Mouse (Mus musculus) G1E-ER4 (cell line): ENCODE measurements around the gene Brd3. TPM values are rescaled to one million over a fixed set of nuclear protein-coding genes. Genes with fewer than 3 reads are reported as not detected.

Source experiments
- GATA1 ChIP-seq: IDR thresholded peaks from one replicate; pipeline ENCODE4 v1.8.0; 2012; ENCODE audit warnings: low read length, inconsistent platforms
- polyA plus RNA-seq: library from polyadenylated mRNA; stranded (reverse); fragments of >175 nt; gene quantifications from 2 replicates; pipeline ENCODE4 v1.2.3, GENCODE M21; 2012

Brd3 gene
- 101 and 131 TPM in 2 replicates for polyA plus RNA-seq

DNA sequence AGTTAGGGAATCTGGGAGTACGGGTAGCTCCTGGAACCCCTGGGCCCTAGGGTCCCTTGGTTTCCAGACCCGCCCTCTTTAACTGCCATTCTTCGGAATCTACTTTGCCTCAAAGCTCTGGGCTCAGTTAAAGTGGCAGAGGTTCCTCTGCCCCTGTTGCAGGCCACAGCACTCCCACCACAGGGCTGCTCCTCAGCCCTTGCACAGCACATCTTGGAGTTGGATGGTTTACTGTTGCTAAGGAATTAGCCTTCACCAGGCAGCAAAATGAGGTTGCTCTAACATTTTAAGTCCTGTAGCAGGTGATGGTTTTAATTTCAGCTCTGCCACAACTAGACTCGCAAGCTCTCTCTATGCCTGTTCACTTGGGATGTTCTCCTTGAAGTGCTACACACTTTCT is at the start of gene Brd3:
Gene Brd3, minus strand, starts transcription at position 101 of the 400 bp plus-strand sequence.
- no peak for TF ChIP-seq GATA1

DNA sequence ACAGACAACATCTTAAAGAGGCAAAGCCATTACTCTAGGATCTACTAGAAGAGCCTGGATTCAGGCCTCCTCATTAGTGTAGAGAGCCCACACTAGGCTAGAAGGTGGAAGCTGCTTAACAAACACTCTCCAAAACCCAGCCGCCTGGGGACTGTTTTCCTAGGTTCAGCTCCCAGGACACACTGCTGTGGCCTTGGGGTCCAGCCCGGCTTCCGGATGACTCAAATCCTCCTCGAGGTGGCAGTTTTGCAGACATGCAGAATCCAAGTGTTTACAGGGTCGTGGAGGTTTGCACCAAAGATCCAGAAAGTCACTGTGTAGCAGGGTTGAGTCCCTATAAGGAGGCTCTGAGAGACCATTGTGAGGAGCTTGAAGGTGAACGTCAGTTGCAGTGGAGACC is 49.5 kb upstream of the Brd3 start:
- TF ChIP-seq GATA1: no peak

DNA sequence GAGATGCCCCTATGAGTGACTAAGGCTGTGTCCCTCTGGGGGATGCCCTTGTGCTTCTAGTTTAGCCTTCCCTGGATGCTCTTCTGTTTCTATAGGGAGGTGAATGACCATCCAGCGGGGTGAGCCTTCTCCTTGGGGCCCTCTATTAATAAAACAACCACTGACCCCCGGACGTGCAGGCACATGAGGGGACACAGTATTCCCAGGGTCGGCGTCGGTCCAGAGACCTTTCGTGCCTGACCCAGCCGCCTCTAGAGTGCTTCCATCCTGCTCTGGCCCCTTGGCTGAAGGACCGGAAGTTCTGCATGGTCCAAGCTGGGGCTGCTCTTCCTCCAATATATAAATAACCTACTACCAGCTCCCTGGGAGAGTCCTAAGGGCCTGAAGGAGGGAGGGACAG is 46.8 kb upstream of the Brd3 start:
- TF ChIP-seq GATA1: no peak

DNA sequence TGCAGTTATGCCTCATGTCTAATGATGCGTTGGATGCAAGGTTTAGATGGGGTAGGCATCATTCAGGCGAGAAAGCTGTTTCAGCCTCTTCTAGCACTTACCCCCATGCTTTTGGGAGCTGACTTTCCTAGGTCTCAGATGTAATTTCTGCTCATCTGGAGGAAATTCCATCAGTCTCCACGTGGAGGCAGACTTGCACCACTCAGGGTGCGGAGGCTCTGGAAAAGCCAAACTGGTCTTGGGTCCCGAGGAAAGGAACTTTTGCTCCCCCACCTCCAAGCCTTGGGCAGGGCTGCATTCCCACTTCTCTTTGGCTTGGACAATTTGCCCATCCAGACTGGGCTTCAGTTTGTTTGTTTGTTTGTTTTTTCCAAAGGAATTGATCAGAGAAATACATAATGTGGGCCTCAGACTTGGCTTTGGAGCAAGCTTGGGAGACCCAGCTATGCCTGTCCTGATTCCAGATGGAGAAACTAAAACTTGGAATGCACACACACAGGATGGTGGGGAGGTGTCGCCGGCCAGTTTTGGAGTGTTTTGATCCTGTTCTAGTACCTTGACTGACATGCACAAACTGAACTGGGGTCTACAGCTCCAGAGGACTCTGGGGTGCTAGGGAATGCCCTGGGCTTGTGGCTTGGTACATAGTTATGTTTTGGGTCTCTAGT is 45.3 kb upstream of the Brd3 start:
- no peak for TF ChIP-seq GATA1

DNA sequence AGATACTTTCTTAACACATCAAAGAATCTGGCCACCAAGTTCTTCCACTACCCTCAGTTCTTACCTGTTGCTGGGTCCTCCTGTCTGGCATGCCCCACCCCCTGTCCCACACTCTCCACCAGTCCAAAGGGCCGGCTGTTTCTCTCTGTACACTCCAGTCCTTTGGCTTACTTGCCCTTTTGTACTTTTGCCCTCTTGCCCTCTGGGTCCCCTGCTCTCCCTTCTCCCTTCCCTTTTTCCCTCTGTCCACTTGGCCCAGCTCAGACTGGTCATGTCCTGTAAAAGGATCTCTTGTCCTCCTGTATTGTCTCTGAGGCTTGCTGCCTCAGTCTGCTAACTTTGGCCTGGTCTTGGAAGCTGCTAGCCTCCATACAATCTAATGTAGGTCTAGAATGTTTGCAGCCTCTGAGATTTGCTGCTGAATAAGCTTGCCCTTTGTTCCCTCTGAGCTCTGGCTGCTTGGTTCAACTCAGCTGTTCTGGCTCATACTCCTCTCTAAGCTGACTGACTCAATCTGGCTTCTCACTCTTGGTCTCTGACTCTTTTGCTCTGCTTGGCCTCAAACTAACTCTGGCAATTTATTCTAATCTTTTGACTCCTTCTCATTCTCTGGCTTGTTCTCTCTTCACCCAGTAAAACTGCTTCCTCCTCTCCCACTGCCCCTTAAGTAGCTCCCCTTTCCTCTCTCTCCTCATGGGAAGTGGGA is 41.4 kb upstream of the Brd3 start:
- TF ChIP-seq GATA1: no peak

DNA sequence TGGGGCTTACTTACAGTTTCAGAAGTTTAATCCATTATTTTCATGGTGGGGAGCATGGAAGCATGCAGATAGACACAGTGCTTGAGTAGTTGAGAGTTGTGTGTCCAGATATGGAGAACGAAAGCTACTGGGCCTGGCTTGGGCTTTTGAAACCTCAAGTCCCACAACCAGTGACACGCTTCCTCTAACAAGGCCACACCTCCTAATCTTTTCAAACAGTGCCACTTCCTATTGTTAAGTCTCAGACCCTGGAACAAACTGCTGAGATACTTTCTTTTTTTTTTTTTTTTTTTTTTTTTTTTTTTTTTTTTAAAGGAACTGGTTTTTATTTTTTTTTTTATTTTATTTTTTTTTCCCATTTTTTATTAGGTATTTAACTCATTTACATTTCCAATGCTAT is 40.5 kb upstream of the Brd3 start:
- no peak for TF ChIP-seq GATA1

DNA sequence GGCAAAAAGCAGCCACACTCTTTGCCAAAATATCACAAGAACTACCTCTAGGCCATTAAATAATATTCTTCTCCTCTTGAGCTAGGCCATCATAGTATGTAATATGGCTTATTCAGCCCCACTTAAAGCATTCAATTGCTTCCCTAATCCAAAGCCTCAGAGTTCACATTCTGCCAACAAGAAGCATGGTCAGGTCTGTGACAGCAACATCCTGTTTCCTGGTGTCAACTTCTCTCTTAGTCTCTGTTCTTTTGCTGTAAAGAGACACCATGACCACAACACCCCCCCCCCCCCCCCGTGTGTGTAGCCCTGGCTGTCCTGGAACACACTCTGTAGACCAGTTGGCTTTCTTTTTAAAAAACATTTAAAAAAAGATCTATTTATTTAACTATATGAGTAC is 39.9 kb upstream of the Brd3 start:
- TF ChIP-seq GATA1: no peak

DNA sequence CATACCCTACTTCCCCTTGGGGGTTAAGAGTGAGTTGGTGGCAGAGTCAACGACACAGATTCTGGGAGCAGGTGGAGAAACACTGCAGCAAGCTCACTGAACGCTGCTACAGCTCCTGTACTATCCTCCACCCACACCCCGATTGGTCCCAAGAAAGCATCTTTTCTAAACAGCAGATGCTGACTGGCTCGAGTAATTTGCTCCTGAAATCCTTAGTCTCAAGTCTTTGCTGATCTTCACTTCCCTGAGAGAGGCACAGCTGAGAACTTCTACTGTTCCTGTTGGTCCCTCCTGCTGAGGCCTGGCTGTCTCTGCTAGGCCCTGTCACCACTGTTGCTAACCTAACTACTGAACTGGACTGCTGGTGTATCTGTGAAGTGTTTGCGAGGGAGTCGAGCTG is 37.2 kb upstream of the Brd3 start:
- no peak for TF ChIP-seq GATA1

DNA sequence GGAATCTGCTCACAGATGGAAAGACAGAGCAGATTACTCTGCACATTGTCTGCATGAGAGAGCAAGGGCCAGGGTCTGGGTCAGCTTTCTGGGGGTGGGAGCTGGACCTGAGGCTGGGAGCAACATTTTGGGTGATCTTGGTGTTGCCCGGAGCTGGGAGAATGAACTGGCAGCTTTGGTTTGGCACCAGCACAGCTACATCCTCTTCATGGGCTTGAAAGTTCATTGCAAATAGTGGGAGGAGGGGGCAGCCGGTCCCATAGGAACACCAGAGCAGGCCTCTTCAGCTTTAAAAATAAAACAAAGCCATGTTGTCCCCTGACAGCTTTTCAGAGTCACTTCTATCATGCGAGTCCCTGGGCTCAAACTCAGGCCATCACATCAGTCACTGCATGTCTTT is 33.8 kb upstream of the Brd3 start:
- TF ChIP-seq GATA1: no peak

DNA sequence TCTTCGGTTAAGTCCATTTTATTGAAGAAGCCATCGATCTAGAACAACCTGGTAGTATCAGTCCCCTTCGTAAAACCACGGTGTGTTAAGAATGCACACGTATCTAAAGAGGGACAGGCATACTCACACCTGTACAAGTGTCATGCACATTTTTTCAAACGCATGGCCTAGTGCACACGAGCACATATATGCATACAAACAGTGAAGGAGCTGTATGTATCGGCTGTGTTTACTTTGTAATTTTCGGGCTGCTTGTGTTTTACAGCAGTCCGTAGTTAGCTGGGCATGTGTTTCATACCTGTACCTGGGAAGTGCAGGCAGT is 33.0 kb upstream of the Brd3 start:
- no peak for TF ChIP-seq GATA1

DNA sequence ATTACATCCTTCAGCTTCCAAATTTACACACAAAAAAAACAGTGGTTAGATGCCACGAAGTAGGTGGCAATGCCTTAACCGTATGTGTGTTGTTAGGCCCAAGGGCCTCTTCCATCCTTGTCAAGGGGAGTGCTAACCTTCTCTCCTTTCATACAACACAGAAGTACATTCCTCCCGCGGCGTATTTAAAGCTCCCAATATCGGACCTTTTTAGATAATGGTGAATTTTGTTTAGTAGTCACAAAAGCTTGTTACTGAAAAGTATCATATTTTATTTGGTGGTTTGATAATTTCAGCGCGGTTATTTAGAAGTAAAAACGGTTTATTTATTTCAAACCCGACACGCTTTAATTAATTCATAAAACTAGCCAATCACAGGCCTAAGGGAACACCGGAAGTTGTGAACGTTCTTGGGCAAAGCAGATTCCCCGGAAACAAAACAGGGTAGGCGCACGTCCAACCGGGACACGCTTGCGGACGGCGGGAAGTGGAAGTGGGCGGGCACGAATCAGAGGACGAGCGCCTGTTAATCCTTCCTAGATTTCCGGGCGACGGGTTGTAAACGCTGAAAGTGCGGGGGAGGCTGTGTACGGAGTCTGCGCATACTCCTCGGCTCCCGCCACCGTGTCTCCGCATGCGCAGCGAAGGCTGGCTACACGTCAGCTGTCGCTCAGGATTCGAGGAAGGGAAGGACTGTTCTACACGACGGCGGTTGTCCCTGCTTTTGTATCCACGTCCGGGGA is 32.5 kb upstream of the Brd3 start:
- no peak for TF ChIP-seq GATA1

DNA sequence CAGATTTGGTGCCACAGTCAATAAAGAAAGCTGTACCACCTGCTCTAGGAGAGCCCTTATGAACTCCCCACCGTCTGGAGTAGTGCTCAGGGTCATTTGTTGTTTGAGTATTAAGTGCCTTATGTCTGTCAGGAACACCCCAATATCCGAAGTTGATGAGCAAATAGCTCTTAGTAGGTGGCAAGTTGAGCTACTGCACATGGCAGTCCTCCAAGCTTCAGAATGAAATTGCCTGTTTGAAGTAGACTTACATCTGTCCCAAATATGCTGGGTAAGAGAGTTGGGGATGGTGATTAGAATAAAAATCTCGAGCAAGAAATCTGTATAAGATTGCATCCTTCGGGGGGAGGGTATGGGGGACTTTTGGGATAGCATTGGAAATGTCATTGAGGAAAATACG is 31.9 kb upstream of the Brd3 start:
- no peak for TF ChIP-seq GATA1

DNA sequence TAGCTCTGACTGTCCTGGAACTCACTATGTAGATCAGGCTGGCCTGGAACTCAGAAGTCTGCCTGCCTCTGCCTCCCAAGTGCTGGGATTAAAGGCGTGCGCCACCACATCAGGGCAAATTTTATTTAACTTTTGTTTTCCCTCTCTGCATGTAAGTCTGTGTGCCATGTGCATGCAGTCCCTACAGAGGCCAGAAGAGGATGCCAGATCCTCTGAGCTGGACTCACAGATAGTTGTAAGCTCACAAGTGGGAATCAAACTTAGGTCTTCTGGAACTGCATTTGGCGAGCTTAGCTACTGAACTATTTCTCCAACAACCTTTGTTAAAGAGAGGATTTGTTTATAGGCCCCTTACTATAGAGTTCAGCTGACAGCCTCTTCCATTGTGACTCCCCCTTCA is 10.8 kb upstream of the Brd3 start:
- no peak for TF ChIP-seq GATA1

DNA sequence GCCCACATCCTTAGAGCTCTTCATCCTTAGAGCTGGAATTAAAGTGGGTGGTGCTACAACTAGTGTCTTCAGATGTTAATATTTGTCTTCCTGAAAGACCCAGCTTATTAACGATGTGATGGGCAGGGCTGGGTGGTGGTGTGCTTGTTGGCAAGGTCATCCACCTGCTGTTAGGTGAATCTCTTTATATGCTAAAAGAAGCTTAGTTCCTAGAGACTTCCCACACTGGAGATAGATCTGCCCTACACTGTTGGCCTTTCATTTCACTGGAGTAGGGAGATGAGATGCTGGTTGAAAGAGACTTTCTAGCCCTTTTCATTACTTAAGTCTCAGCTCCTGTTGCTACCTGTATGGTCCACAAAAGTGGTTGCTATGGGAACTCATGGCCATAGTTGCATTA is 8.8 kb upstream of the Brd3 start:
- no peak for TF ChIP-seq GATA1

DNA sequence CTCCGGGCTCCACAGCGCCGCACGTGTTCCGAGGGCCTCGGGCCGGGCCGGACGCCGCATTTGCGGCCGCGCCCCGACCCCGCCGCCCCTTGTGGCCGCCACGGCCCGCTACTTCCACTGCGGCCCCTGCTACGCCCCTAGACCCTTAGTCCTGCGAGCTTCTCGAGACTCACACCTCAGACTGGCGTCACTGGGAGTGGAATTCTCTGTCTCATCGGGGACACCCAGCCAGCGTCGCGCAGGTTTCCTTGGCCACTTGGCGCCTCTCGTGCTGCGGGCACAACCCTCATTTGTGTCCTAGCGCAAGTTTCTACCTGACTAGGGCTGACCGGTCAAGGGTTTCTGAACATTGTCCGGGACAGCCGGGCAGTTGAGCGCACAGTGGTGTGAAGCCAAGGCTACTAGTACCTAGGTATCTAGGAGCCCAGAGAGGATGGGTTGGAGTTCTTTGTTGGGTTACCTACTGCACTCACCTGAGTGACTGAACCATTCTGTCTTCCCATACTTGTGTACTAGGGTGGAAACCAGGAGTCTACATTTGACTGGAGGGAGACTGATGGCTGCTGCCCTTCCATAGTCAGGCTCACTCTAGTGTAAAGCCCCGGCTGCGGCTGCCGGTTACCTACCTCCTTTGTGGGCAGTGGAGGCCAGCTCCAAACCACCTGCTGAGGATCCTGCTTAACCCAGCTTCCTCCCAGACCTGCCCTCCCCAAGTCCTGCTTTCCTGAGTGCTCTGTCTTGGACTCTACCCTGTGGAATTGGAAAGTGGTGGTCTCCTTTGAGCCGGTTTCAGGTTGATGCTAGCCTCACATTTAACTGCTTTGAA is 8.1 kb upstream of the Brd3 start:
- TF ChIP-seq GATA1: no peak

DNA sequence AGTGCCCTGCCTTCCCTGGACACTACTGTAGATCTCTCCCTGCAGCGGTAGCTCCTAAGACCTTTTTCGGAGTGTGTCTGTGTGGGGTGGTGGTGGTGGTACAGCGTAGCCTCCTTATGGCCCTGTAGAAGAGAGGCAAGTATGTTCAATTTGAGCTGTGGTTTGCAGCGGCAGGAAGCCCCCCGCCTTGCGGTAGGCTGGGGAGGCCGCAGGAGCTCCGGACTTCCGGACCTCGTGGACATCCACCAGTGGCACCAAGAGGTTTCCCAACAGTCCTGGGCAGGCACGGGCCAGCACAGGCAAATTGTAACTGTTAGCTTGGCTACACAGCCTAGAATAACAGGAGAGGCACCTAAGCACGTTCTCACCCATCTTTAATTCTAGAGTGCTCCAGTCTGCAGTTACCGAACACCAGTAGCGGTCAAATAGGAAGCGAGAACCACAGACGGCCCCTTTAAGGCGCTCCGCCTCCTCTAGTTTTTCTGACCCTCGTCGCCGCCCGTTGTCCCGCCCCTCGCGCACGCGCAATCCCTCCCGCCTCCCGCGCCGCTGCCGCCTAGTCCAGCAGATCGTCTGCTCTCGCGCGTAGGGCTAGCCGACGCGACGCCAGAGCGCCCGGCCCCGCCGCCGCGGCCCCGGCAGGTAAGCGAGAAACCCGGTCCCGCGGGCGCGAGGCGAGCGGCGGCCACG is 7.3 kb upstream of the Brd3 start, which contains the start of gene Wdr5:
Gene Wdr5, plus strand, starts transcription at position 519 of the 690 bp plus-strand sequence.
- TF ChIP-seq GATA1: no peak
